Mouse (Mus musculus) heart, postnatal 0 days (tissue): ENCODE data around the gene Grip2. TPM values are rescaled to one million over a fixed set of nuclear protein-coding genes. Genes with fewer than 3 reads are reported as not detected.
A peak's percentile ranks its signal among the peaks of the same experiment; 100 is the strongest.

Source experiments
- ATAC-seq: fragments of 200-750 bp; cut with Nextera tagmentation; 2 replicates; pipeline ENCODE4 v1.8.0; 2017; ENCODE audit warnings: low read depth, moderate number of reproducible peaks, moderate library complexity; ENCODE audit not compliant: insufficient read depth
- DNase-seq: peaks from one replicate; pipeline ENCODE4 v3.0.0-alpha.2; 2016; ENCODE audit warnings: low spot score
- H3K27ac ChIP-seq: fragments of 300-500 bp; sonication (generic); 2 replicates; pipeline ENCODE4 v1.5.1; 2014; ENCODE audit warnings: low read depth, mild to moderate bottlenecking
- H3K27me3 ChIP-seq: fragments of 300-500 bp; sonication (generic); 2 replicates; pipeline ENCODE4 v1.6.1; 2014; ENCODE audit warnings: low read length, mixed read lengths; ENCODE audit not compliant: control insufficient read depth, insufficient read depth
- H3K36me3 ChIP-seq: fragments of 300-500 bp; sonication (generic); replicated peaks from 2 replicates; pipeline ENCODE4 v1.6.1; 2014; ENCODE audit warnings: low read length, mixed read lengths; ENCODE audit not compliant: control insufficient read depth, insufficient read depth
- H3K4me1 ChIP-seq: fragments of 300-500 bp; sonication (generic); 2 replicates; pipeline ENCODE4 v1.6.1; 2014; ENCODE audit warnings: antibody characterized with exemption; ENCODE audit not compliant: control insufficient read depth, insufficient read depth
- H3K4me2 ChIP-seq: fragments of 300-500 bp; sonication (generic); 2 replicates; pipeline ENCODE4 v1.6.1; 2014; ENCODE audit warnings: low read depth, mild to moderate bottlenecking, low read length, moderate library complexity
- H3K4me3 ChIP-seq: fragments of 300-500 bp; sonication (generic); 2 replicates; pipeline ENCODE4 v1.5.1; 2014; ENCODE audit warnings: low read depth, low read length
- H3K9ac ChIP-seq: fragments of 300-500 bp; sonication (generic); replicated peaks from 2 replicates; pipeline ENCODE4 v1.6.1; 2014; ENCODE audit warnings: low read depth, low read length, mixed read lengths
- H3K9me3 ChIP-seq: fragments of 300-500 bp; sonication (generic); replicated peaks from 2 replicates; pipeline ENCODE4 v1.6.1; 2016; ENCODE audit warnings: low read length; ENCODE audit not compliant: control insufficient read depth
- CTCF ChIP-seq: IDR thresholded peaks from 2 replicates; pipeline ENCODE4 v1.5.1; 2016; ENCODE audit warnings: antibody characterized with exemption, control low read depth, low read depth
- EP300 ChIP-seq: IDR thresholded peaks from 2 replicates; pipeline ENCODE4 v1.6.1; 2016; ENCODE audit warnings: antibody characterized with exemption, low read depth
- WGBS: fragments of 180-500 bp; shearing (Covaris S2); extraction: QIAGEN DNeasy Blood & Tissue Kit; methylation state at CpG from one replicate; pipeline ENCODE4 v1.1.7; 2014; 5-methylcytosine and 5-hydroxymethylcytosine counted together
- polyA plus RNA-seq: library from polyadenylated mRNA; unstranded; fragments of >200 nt; fragmentation: Nextera tagmentation; extraction: Ambion mirVana; gene quantifications from 2 replicates; pipeline ENCODE4 v1.2.1, GENCODE M21; 2015
- total RNA-seq: library from RNA; depleted of rRNA; stranded (reverse); fragments of >200 nt; gene quantifications from 2 replicates; pipeline ENCODE4 v1.2.3, GENCODE M21; 2014; ENCODE audit warnings: low replicate concordance

The Grip2 gene
- total and polyA plus RNA-seq, 2 experiments from 2014 or later, result 7.6 to 14.7 TPM

DNA sequence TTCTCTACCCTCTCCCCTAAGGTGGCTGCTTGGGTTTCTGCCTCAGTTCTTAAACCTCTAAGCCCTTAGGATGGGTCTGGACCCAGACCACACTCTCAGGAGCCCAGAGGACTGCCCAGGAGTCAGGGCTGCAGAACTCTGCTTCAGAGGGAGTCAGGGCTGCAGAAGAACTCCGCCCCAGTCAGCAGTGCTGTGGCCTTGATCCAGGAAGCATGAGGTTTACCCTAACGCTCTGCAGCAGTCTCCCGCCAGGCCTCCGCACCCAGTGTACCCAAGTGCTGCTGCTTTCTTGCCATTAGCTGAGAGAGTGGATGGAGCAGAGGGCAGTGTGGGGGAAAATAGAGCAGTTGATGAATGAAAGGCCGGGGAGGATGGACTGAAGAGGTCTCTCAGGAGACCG, 19.0 kb downstream of the Grip2 start:
- 45% methylated on average over 6 of the region's 6 CpGs for WGBS
- H3K27ac ChIP-seq, result no peak overlapping the region
- no peak for DNase-seq
- H3K9ac ChIP-seq, result no peak overlapping the region
- no peak overlapping the region for H3K4me3 ChIP-seq
- TF ChIP-seq CTCF (no peak), EP300 (no peak)
- H3K27me3 ChIP-seq, result 0 out of 2 replicates have a peak, but pooled peaks cover 13% of the 10 kb centered on the region
- no peaks in the 10 kb centered on the region for H3K9me3 ChIP-seq
- peaks cover 20% of the 10 kb centered on the region for H3K4me1 ChIP-seq
- no peak overlapping the region for H3K4me2 ChIP-seq
- no peak for ATAC-seq
- H3K36me3 ChIP-seq, result no peaks in the 10 kb centered on the region

- ATAC-seq, result peak; percentile 69
Observed at GRCm38 (mm10) chr6:91807169-91807568, 19.9 kb downstream of the Grip2 start.

GRCm38 (mm10) chr6:91804177-91804576, 22.9 kb downstream of the Grip2 start:
- no peak for ATAC-seq
- no peak for DNase-seq
- Histone ChIP-seq H3K4me2 (no peak overlapping the region), H3K36me3 (no peaks in the 10 kb centered on the region), H3K27me3 (0 out of 2 replicates have a peak, but pooled peaks cover 1% of the 10 kb centered on the region), H3K27ac (no peak overlapping the region), H3K9ac (no peak overlapping the region), H3K9me3 (no peaks in the 10 kb centered on the region), H3K4me1 (peaks cover 20% of the 10 kb centered on the region), H3K4me3 (no peak overlapping the region)
- TF ChIP-seq CTCF (no peak), EP300 (no peak)
- 47% methylated on average over 7 of the region's 7 CpGs for WGBS

More at GRCm38 (mm10) chr6:91807169-91807568, 19.9 kb downstream of the Grip2 start:
- TF ChIP-seq EP300, result no peak
- no peak for TF ChIP-seq CTCF
- DNase-seq, result peak; percentile 24
- peak overlapping the region; percentile 16; the same call in 1 of the 2 replicates for H3K27ac ChIP-seq
- H3K4me1 ChIP-seq, result peaks cover 20% of the 10 kb centered on the region
- H3K27me3 ChIP-seq, result 0 out of 2 replicates have a peak, but pooled peaks cover 13% of the 10 kb centered on the region
- H3K4me2 ChIP-seq, result peak overlapping the region; percentile 60
- H3K9ac ChIP-seq, result peak overlapping the region; percentile 41; the same call in 1 of the 2 replicates
- H3K9me3 ChIP-seq, result no peaks in the 10 kb centered on the region
- 0% methylated on average over 23 of the region's 23 CpGs for WGBS
- peak overlapping the region; percentile 47 for H3K4me3 ChIP-seq
- no peaks in the 10 kb centered on the region for H3K36me3 ChIP-seq

- DNase-seq (no peak), ATAC-seq (no peak)
- no peaks in the 10 kb centered on the region for H3K9me3 ChIP-seq
- no peaks in the 10 kb centered on the region for H3K36me3 ChIP-seq
- TF ChIP-seq EP300, result no peak
- H3K4me1 ChIP-seq, result peaks cover 22% of the 10 kb centered on the region
- no peak overlapping the region for H3K4me2 ChIP-seq
- H3K27ac ChIP-seq, result no peak overlapping the region
- no peaks in the 10 kb centered on the region for H3K27me3 ChIP-seq
- no peak overlapping the region for H3K9ac ChIP-seq
- WGBS, result 40% methylated on average over 12 of the region's 12 CpGs
- H3K4me3 ChIP-seq, result no peak overlapping the region
Observed at GRCm38 (mm10) chr6:91798496-91798895, 28.6 kb downstream of the Grip2 start.

DNA sequence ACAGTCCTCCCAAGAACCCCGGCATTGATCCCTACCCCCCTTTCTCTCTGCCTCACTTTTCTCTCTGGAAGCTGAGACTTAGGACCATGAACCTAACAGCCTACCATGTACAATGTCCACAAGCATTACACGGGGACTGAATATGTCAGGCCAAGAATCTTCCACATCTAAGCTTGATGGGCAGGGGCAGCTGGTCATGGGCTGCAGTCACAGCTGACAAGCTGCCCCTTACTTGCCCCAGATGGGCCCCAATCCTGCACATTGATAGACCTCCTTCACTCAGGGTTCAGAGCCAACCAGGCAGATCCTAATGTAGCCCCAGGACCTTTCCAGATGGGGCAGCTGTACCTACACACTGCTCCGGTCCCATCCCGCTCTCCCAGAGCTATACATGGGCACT, 30.3 kb downstream of the Grip2 start:
- peaks cover 35% of the 10 kb centered on the region for H3K4me1 ChIP-seq
- TF ChIP-seq EP300 (no peak), CTCF (no peak)
- H3K27me3 ChIP-seq, result no peaks in the 10 kb centered on the region
- H3K27ac ChIP-seq, result no peak overlapping the region
- WGBS, result 87% methylated on average over 4 of the region's 4 CpGs
- H3K9ac ChIP-seq, result no peak overlapping the region
- H3K4me3 ChIP-seq, result no peak overlapping the region
- ATAC-seq, result no peak
- DNase-seq, result no peak
- H3K9me3 ChIP-seq, result no peaks in the 10 kb centered on the region
- no peak overlapping the region for H3K4me2 ChIP-seq
- no peaks in the 10 kb centered on the region for H3K36me3 ChIP-seq

DNA sequence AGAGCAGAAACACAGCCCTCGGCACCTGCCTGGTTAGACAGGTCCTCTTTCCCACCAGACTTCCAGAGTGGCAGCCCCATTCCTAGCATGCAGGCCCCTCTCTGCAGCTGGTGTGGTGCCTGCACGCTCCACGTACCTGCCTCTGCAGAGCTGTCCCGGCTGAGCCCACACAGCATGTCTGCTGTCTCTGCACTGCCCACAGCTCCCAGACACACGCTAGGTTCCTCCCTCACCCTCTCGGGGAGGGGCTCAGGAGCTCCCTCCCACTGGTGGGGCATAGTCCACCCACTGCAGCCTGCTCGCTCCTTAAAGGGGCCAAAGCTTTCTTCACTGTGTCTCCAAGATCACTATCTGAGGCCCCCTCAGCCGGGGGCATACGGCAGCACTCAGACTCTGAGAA, 31.0 kb downstream of the Grip2 start:
- Histone ChIP-seq H3K4me3 (peak overlapping the region; percentile 43), H3K9ac (peak overlapping the region; percentile 49), H3K27ac (peak overlapping the region; percentile 64), H3K4me2 (peak overlapping the region; percentile 61), H3K4me1 (peaks cover 38% of the 10 kb centered on the region), H3K9me3 (no peaks in the 10 kb centered on the region), H3K36me3 (no peaks in the 10 kb centered on the region), H3K27me3 (no peaks in the 10 kb centered on the region)
- 27% methylated on average over 9 of the region's 9 CpGs for WGBS
- ATAC-seq (peak; percentile 71), DNase-seq (peak; percentile 38)
- TF ChIP-seq CTCF (no peak), EP300 (no peak)
